Mouse (Mus musculus) cerebellum, adult 2 months (tissue): ENCODE data around the gene Cuedc2. TPM values are rescaled to one million over a fixed set of nuclear protein-coding genes. Genes with fewer than 3 reads are reported as not detected.

Experiments used
- DNase-seq, 2 experiments: peaks; one replicate each; pipeline ENCODE4 v3.0.0; 2021
- H3K27ac ChIP-seq: fragments of 200-500 bp; 2 replicates; pipeline ENCODE4 v1.5.1; 2012; ENCODE audit warnings: low read length, control low read depth, inconsistent platforms; ENCODE audit not compliant: insufficient read depth
- H3K27me3 ChIP-seq: fragments of 200-500 bp; 2 replicates; pipeline ENCODE4 v1.6.1; 2012; ENCODE audit warnings: inconsistent platforms, mild to moderate bottlenecking, low read length, moderate library complexity; ENCODE audit not compliant: control insufficient read depth, insufficient read depth
- H3K4me1 ChIP-seq: fragments of 200-500 bp; 2 replicates; pipeline ENCODE4 v1.6.1; 2011; ENCODE audit warnings: low read length; ENCODE audit not compliant: control insufficient read depth, insufficient read depth
- H3K4me3 ChIP-seq: fragments of 200-500 bp; replicated peaks from 2 replicates; pipeline ENCODE3; 2011; ENCODE audit warnings: mild to moderate bottlenecking, low read depth, low read length, control low read depth; ENCODE audit not compliant: insufficient read depth
- CTCF ChIP-seq: fragments of 200-500 bp; IDR thresholded peaks from 2 replicates; pipeline ENCODE4 v1.5.1; 2011; ENCODE audit warnings: low read depth, mild to moderate bottlenecking, control low read depth, low read length, moderate library complexity, borderline replicate concordance; ENCODE audit not compliant: insufficient read depth
- POLR2A ChIP-seq: fragments of 200-500 bp; IDR thresholded peaks from 2 replicates; pipeline ENCODE4 v1.6.1; 2011; ENCODE audit warnings: low read length, control low read depth, borderline replicate concordance; ENCODE audit not compliant: insufficient read depth
- WGBS: fragments of 180-500 bp; shearing (Covaris S2); methylation state at CpG from one replicate; pipeline ENCODE4 v1.1.7; 2018; 5-methylcytosine and 5-hydroxymethylcytosine counted together
- polyA plus RNA-seq: library from polyadenylated mRNA; depleted of rRNA; stranded (reverse); fragments of >200 nt; gene quantifications from 2 replicates; pipeline ENCODE4 v1.2.3, GENCODE M21; 2012

Cuedc2 gene
- polyA plus RNA-seq, 1 experiment = 258 TPM

GRCm38 (mm10) chr19:46317546-46317885, 21.0 kb downstream of the Cuedc2 start:
- peaks cover 45% of the 10 kb centered on the region for H3K4me1 ChIP-seq
- H3K4me3 ChIP-seq = peak overlapping the region; percentile 60
- H3K27ac ChIP-seq = peak overlapping the region; percentile 8; the same call in 1 of the 2 replicates
- no peaks in the 10 kb centered on the region for H3K27me3 ChIP-seq
- DNase-seq = peak; percentile 14 to 35
- WGBS = under 1% methylated on average over 48 of the region's 48 CpGs
- TF ChIP-seq CTCF (no peak), POLR2A (no peak)

GRCm38 (mm10) chr19:46316846-46317545, 21.5 kb downstream of the Cuedc2 start:
- H3K4me1 ChIP-seq = peaks cover 40% of the 10 kb centered on the region
- DNase-seq = peak; percentile 23 to 26
- WGBS = 55% methylated on average over 15 of the region's 15 CpGs
- H3K4me3 ChIP-seq = peak overlapping the region; percentile 60
- TF ChIP-seq POLR2A (no peak), CTCF (no peak)
- H3K27me3 ChIP-seq = no peaks in the 10 kb centered on the region
- H3K27ac ChIP-seq = peak overlapping the region; percentile 8; the same call in 1 of the 2 replicates

- no peak overlapping the region for H3K27ac ChIP-seq
- no peaks in the 10 kb centered on the region for H3K27me3 ChIP-seq
- peak in 1 of 2 experiments; percentile 8 for DNase-seq
- 51% methylated on average over 12 of the region's 12 CpGs for WGBS
- H3K4me1 ChIP-seq = peaks cover 32% of the 10 kb centered on the region
- H3K4me3 ChIP-seq = no peak overlapping the region
- TF ChIP-seq CTCF (no peak), POLR2A (no peak)
These were observed 22.5 kb downstream of the Cuedc2 start for GRCm38 (mm10) chr19:46315752-46316610.

- no peak overlapping the region for H3K27ac ChIP-seq
- H3K4me1 ChIP-seq = peaks cover 23% of the 10 kb centered on the region
- TF ChIP-seq POLR2A (no peak), CTCF (no peak)
- no peak for DNase-seq
- H3K27me3 ChIP-seq = no peaks in the 10 kb centered on the region
- H3K4me3 ChIP-seq = no peak overlapping the region
- WGBS = 61% methylated on average over 14 of the region's 14 CpGs
These were observed 23.4 kb downstream of the Cuedc2 start for GRCm38 (mm10) chr19:46314872-46315742.

GRCm38 (mm10) chr19:46314151-46314601, 24.3 kb downstream of the Cuedc2 start:
- Histone ChIP-seq H3K27ac (no peak overlapping the region), H3K4me1 (peaks cover 20% of the 10 kb centered on the region), H3K27me3 (no peaks in the 10 kb centered on the region), H3K4me3 (no peak overlapping the region)
- no peak for TF ChIP-seq CTCF
- TF ChIP-seq POLR2A = no peak
- 46% methylated on average over 18 of the region's 18 CpGs for WGBS
- peak in 1 of 2 experiments; percentile 22 for DNase-seq

GRCm38 (mm10) chr19:46313591-46313990, 24.9 kb downstream of the Cuedc2 start:
- no peak overlapping the region for H3K4me3 ChIP-seq
- peaks cover 14% of the 10 kb centered on the region for H3K4me1 ChIP-seq
- no peak for DNase-seq
- TF ChIP-seq POLR2A (no peak), CTCF (no peak)
- 79% methylated on average over 6 of the region's 6 CpGs for WGBS
- H3K27ac ChIP-seq = no peak overlapping the region
- H3K27me3 ChIP-seq = no peaks in the 10 kb centered on the region

- WGBS = 84% methylated on average over 9 of the region's 9 CpGs
- no peak for DNase-seq
- no peak overlapping the region for H3K27ac ChIP-seq
- TF ChIP-seq POLR2A (no peak), CTCF (no peak)
- no peaks in the 10 kb centered on the region for H3K27me3 ChIP-seq
- peaks cover 10% of the 10 kb centered on the region for H3K4me1 ChIP-seq
- no peak overlapping the region for H3K4me3 ChIP-seq
These were observed 25.4 kb downstream of the Cuedc2 start for GRCm38 (mm10) chr19:46313116-46313515.
